Mouse (Mus musculus) embryonic facial prominence, embryonic 11.5 days (tissue): ENCODE measurements around the gene Ndufaf1. TPM values are rescaled to one million over a fixed set of nuclear protein-coding genes. Genes with fewer than 3 reads are reported as not detected.

Experiments used
- polyA plus RNA-seq: library from polyadenylated mRNA; unstranded; fragments of >200 nt; fragmentation: Nextera tagmentation; extraction: Ambion mirVana; gene quantifications from 2 replicates; pipeline ENCODE4 v1.2.1, GENCODE M21; 2014

Ndufaf1 gene
- polyA plus RNA-seq, 1 experiment from 2014 or later, result 55.3 TPM

Other genes with a start within 250 kb of the Ndufaf1 start
- 3.6 and 4.3 TPM in 2 replicates for gene Ino80, start 185.1 kb downstream of the Ndufaf1 start, polyA plus RNA-seq
- 0.40 and 0.48 TPM in 2 replicates for gene Exd1, start 115.2 kb downstream of the Ndufaf1 start, polyA plus RNA-seq
- 73.6 and 74.4 TPM in 2 replicates for gene Chp1, start 115.1 kb downstream of the Ndufaf1 start, polyA plus RNA-seq
- 104 and 114 TPM in 2 replicates for gene Nusap1, start 44.5 kb downstream of the Ndufaf1 start, polyA plus RNA-seq
- gene Oip5, start 44.4 kb downstream of the Ndufaf1 start, polyA plus RNA-seq, result 32.1 and 36.0 TPM in 2 replicates
- gene Rtf1, start 12.2 kb upstream of the Ndufaf1 start, polyA plus RNA-seq, result 33.0 and 38.4 TPM in 2 replicates
- gene Itpka, start 79.5 kb upstream of the Ndufaf1 start, polyA plus RNA-seq, result 1.2 TPM in 2 replicates
- gene Ltk, start 97.6 kb upstream of the Ndufaf1 start, polyA plus RNA-seq, result not detected in 2 replicates
- 17.5 and 20.0 TPM in 2 replicates for gene Rpap1, start 124.7 kb upstream of the Ndufaf1 start, polyA plus RNA-seq
- 16.3 and 21.0 TPM in 2 replicates for gene Tyro3, start 134.9 kb upstream of the Ndufaf1 start, polyA plus RNA-seq
- gene Mga, start 234.4 kb upstream of the Ndufaf1 start, polyA plus RNA-seq, result 28.3 and 30.5 TPM in 2 replicates